Mouse (Mus musculus): ENCODE results near the gene Cfap61.

Gene Cfap61

DNA sequence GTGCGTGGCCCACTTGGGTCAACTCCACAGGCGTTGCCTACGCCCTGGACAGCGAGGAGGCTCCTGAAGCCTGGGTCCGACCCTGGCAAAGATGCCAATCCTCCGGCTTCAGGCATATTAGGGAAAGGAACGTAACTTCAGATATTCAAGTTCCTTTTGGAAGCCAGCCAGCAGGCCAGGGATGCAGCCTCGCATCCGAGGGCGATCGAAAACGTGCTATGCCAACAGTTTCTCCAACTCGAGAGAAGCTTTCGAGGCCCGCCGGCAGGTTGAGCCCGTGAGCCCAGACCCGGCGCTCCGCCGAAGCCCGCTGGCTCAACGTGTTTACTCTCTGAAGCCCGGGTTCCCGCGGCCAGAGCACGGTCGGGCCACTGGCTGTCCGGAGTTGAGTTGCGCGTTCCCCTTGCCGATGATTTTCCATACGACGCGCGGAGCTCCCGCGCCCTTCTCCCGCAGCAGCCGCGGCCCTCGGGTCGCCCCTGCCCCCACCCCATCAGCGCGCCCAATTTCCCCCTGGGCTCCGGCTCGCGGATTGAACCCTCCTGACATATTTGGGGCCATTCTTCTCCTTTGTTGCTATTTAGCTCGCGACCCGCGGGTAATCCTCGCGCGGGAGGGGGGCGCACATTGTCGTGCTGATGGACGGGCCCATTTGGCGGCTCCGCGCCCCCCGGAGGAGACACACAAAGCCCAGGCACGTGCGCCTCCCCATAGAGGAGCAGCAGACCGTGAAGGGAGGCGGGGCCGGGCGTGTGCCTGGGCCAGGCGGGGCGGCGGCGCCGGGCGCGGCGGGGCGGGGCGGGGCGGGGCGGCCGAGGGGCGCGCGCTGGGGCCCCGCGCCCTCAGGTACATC is 286.7 kb downstream of the Cfap61 start, which contains the start of gene Insm1:
Insm1 (plus strand) TSS at position 846 of the 853 bp plus-strand sequence.
- DNase-seq (ENCODE audit: low spot score in 2 of 2): peak; percentile 33 to 45

DNA sequence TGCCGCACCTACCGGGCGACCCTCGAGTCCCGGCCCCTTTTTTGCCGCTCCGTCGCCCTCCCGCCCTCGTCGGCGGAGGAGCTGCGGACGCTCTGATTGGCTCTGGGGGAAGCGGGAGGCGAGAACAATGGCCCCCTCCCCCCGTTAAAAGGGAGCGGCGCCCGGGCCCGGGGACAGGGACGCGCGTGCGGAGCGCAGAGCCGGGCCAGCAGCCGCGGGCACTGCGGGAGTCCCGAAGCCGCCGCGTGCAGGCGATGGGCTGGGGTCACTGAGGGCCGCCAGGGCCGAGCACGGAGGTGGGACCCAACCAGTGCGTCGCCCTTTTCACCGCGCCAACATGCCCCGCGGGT is 287.3 kb downstream of the Cfap61 start:
- DNase-seq (ENCODE audit: low spot score in 2 of 2): peak; percentile 44 to 68

DNA sequence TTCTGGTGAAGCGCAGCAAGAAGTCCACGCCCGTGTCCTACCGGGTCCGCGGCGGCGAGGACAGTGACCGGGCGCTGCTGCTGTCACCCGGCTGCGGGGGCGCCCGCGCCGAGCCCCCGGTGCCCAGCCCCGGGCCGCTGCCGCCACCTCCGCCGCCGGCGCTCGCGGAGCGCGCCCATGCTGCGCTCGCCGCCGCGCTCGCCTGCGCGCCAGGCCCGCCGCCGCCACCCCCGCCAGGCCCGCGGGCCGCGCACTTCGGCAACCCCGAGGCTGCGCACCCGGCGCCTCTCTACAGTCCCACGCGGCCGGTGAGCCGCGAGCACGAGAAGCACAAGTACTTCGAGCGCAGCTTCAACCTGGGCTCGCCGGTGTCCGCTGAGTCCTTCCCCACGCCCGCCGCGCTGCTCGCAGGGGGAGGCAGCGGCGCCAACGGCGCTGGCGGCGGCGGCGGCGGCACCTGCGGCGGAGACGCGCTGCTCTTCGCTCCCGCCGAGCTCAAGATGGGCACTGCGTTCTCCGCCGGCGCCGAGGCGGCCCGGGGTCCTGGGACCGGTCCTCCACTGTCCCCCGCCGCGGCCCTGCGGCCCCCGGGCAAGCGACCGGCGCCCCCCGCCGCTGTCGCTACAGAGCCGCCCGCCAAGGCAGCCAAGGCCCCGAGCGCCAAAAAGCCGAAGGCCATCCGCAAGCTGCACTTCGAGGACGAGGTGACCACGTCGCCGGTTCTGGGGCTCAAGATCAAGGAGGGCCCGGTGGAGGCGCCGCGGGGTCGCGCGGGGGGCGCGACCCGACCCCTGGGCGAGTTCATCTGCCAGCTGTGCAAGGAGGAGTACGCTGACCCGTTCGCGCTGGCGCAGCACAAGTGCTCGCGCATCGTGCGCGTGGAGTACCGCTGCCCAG is 287.9 kb downstream of the Cfap61 start:
- DNase-seq (ENCODE audit: low spot score in 2 of 2): peak in 1 of 2 experiments; percentile 23

DNA sequence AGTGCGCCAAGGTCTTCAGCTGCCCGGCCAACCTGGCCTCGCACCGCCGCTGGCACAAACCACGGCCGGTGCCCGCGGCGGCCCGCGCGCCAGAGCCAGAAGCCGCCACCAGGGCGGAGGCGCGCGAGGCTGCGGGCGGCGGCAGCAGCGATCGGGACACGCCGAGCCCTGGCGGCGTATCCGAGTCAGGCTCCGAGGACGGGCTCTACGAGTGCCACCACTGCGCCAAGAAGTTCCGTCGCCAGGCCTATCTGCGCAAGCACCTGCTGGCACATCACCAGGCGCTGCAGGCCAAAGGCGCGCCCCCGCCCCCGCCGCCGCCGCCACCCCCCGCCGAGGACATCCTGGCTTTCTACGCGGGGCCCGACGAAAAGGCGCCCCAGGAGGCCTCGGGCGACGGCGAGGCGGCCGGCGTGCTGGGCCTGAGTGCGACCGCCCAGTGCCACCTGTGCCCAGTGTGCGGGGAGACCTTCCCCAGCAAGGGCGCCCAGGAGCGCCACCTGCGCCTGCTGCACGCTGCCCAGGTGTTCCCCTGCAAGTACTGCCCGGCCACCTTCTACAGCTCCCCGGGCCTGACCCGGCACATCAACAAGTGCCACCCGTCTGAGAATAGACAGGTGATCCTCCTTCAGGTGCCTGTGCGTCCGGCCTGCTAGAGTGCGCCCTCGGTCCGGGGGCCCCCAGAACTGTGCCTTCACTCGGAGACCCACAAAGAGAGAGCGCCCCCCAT is 288.8 kb downstream of the Cfap61 start:
- peak in 1 of 2 experiments; percentile 17 for DNase-seq (ENCODE audit: low spot score in 2 of 2)

DNA sequence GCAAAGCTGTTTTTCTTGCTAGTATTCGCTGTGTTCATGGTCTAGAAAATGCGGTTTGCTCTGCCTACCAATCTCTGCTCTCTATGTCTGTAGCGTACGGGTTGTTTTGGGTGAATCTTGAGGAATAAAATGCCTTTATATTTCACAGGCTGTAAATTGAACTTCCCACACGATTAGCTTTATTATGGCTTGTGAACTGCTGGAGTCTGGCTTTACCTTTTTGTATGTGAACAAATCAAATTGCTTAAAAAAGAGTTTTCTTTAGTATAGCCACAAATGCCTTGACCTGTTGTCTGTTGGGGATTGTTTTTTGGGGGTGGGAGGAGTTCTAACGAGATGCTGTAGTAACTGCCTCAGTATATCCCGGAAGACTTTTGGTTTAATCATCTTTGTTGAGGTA is 289.6 kb downstream of the Cfap61 start:
- DNase-seq (ENCODE audit: low spot score in 2 of 2): no peak

DNA sequence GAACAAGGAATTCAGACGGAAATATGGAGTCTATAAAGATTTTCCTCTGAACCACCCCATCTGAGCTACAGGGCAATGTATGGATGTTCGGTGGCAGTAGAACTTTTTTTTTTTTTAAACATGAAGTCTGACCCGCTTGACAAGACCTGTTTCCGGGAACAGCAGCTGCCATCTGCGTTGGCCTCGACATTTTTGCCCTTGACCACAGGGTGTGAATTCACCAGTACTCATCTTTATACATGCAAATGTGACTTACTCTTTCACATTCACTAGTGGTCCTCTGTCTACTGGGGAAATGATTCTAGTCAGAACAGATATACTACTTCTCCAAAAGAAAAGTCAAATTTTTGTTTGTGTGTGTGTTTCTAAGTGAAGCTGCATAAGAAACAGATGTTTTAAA is 291.2 kb downstream of the Cfap61 start:
- no peak for DNase-seq (ENCODE audit: low spot score in 2 of 2)

DNA sequence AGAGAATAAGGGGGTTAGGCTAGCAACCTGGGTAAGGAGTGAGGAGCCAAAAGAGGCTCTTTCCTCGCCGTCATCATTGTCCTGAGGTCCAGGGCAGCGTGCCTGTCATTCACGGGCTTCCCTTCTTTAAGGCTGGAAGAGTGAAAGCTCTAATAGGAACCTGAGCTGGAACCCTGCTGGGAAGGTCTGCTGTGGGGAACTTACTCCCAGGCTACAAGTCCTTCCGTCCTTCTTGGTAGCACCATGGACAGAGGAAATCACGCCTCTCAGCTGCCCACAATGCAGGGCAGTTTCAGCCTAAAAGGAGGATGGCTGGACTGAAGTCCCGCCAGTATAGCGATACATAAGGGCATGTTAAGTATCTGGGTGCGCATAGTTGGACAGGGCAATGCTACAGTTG is 291.9 kb downstream of the Cfap61 start:
- DNase-seq (ENCODE audit: low spot score in 2 of 2): no peak

DNA sequence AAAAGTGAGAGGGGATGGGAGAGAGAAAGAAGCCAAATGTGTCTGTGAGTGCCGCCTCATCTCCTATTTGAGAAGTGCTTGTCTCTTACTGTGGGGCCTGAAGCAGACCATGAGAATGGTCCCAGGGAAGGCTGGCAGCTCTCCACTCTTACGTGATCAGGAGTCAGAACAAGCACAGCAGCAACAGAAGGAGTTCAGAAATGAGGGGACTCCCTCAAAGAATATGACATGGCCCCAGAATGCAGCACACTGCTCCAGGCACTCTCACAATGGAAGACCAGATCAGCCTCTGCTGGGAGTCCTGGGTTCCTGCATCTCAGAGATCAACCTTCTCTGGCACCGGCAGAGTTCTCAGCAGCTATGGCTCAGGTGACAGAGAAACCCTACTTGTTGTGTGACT is 293.1 kb downstream of the Cfap61 start:
- no peak for DNase-seq (ENCODE audit: low spot score in 2 of 2)

DNA sequence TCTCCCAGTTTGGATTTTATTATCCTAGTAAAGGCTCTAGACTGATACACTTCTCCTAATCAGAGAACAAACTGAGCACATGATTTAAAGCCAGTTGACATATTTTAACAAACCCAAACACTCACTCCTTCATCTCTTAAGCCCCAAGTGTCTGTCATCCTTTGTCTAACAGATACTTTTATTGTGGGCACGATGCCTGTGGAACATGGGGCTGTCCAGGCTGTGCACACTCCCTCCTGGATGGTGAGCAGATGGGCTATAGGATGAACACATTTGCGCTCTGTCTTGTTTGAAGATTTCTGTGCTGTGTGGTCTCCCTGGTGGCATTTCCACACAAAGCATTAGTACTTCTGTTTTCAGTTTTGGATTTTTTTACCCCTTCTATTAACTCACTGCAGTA is 293.9 kb downstream of the Cfap61 start:
- no peak for DNase-seq (ENCODE audit: low spot score in 2 of 2)

DNA sequence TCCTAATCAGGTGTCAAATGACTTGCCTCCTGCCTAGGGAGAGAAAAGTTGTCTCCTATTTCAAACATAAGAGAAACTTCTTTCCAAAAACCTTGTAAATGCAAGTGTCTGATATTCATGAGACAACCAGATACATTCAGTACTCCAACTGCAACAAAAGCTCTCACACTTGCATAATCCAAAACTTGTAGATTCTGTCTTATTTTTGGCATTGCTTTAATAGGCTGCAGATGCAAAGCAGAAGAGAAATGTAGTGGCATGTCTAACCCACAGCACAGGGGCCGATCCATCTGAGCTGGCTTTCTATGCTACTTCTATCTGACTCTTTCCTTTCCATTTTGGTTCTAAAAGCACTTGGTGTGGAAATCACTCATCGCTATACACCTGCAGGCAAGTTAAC is 296.9 kb downstream of the Cfap61 start:
- no peak for DNase-seq (ENCODE audit: low spot score in 2 of 2)

DNA sequence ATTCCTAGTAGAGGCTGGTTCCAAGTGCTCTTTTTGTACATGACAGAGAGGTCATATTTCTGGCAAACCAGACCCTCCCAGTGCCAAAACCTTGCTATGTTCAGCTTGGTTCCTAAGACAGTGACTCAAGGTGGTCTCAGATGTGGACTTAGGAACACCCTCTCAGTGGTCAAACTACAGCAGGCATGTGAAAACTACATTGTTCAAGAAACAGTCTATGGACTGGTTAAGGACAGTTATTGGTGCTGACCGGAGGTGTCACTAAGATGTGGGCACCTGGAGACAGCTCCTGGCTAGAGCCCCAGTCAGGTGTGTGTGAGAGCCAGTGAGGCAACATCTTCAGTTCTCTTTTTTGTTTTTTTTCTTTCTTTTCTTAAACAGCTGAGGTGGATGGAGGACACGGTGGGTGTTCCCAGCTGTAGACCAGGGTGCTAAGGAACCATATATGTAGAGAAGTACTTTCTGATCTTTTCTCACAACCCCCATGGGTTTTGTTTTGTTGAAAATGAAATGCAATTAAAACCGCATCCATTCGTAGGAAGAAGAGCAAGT is 304.7 kb downstream of the Cfap61 start:
- no peak for DNase-seq (ENCODE audit: low spot score in 2 of 2)

DNA sequence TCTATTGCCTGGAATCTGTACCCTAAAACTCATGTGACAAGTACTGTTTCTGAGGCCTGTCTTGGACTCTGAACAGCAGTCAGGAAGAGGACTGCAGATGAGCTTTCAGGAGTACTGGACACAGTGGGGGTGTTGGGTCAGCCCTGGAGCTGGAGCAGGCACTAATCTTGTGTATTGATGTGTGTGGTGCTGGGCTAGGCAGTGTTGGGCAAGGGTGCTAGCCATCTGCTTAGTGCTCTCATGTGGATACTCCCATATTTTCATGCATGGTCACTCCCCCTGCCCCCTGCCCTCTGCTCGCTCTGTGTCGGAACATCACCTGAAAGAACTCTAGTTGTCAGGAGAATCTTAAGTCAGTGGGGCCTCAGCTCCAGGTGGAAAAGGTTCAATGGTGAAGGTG is 309.5 kb downstream of the Cfap61 start:
- DNase-seq (ENCODE audit: low spot score in 2 of 2): no peak

DNA sequence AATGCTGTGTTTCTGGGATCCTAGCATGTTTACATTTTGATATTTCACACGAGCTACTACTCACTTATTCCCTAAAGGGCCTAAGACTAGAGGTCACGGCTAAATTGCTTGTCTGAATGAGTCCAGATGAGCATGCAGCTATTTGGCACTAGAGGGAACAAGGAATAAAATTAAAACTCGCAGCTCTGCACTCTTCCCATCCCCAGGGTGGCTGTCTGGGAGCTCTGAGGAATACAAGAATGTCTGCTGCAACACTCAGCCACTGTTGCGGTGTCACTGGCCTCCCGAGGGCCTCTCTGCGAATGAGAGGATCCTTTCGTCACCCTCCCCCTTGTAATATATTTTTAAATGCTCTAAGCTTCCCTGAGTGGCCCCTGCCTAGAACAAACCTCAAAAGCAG is 310.8 kb downstream of the Cfap61 start:
- no peak for DNase-seq (ENCODE audit: low spot score in 2 of 2)

DNA sequence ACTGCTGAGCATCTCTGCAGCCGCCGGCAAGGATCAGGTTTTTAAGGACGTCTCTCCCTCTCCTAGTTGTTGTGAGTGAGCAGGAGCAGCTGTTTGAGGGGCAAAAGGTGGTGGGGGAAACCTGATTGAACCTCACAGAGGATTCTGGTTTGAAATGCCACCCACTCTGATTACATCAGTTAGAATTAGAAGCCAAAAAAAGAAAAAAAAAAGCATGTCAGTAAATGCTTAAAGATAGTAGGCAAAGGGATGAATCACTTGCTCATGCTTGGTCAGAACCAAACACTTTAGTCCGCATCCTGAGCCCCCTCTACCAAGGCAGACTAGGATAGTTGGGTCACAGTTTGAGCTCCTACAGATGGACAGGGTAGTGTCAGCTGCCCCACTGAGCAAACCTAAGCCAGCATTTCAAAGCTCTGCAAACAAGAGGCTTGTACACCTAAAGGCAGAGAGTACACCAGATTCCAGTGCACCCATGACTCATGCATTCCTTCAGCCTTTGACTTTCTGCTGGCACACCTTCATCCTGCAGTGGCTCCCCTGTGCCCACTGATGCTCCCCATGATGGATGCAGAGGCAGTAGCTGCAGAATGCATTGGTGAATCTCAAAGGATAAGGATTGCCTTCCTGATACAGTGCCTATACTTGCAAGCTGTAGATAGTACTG is 312.0 kb downstream of the Cfap61 start:
- no peak for DNase-seq (ENCODE audit: low spot score in 2 of 2)

DNA sequence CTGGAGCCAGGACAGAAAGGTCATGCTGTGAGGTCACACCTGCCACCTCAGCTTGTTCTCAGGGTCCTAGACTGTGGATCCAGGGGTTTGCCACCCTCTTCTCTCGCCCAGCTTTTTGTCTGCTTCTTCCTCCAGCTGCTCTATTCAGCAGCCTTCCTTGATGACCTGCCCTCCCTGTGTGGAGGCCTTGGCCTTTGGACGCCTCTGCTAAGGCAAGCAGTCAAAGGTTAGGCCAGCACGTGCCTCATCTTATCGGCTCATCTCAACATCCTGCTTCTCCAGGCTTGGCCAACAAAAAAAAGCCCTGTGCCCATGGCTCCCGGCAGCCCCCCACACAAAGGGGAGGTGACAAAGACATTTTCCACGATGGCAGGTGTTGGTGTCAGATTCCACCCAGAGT is 313.0 kb downstream of the Cfap61 start:
- DNase-seq (ENCODE audit: low spot score in 2 of 2): no peak

DNA sequence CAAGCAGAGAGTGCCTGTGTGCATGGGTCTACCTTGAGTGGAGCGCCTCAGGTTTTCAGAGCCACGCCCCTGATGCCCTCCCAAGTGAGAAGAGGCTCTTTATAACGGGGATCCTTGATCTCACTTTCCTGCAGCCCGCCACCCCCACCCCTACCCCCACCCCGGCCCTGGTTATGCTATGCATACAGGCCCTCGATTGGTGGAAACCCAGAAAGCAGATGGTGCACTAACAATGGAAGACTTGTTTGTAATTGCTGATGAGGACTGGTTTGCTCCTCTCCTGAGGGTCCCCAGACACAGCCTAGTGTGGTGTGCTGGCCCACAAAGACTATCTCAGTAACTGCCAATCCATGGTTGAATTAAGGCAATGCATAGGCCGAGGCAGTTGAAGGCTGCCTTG is 314.4 kb downstream of the Cfap61 start:
- no peak for DNase-seq (ENCODE audit: low spot score in 2 of 2)

DNA sequence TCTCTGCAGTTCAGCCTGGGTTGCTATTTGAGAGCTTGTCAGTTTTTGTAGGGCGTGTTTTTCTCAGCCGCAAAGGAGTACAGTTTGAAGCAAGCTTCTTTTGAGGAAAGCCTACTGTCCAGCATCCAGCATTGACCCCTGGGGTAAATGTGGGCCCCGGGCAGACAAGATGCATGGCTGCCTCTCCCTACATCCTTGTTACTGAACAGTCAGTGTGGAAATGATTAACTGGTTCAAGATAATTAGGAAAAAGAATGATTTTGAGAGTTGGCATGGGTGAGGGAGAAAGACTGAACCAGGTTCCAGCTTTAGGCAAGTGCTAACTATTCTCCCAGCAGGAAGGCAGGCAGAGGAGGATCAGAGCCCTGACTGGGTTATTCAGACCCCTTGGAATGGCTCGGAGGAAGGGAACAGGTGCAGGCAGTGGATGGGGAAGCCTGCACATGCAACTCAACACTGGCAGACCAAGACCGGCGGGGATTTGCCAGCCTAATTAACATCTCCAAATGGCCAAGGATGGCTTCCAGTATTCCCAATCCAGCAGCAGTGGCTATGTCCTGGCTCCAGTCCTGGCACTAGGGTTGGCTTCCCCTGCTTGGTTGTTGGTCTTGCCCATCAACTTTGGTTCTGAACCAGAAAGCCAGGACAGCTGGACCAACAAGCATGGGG is 315.8 kb downstream of the Cfap61 start:
- no peak for DNase-seq (ENCODE audit: low spot score in 2 of 2)

DNA sequence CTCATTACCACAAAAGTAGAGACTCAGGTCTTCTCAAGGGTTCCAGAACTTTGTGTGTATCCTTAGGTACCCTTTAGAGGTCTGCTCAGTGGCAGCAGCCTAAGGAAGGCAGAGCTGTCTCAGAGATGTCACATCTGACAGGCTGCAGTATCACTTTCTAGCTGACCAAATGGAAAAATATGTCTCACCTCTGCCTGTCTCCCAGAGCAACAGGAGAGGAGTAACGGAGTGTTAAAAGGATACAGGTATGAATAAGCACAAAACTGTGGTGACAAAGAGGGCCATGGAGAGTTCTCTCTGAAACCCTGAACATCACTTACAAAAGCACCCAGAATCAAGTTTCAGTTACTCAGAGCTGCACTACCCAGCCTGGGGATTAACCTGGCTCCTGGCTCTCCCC is 319.8 kb downstream of the Cfap61 start:
- no peak for DNase-seq (ENCODE audit: low spot score in 2 of 2)

DNA sequence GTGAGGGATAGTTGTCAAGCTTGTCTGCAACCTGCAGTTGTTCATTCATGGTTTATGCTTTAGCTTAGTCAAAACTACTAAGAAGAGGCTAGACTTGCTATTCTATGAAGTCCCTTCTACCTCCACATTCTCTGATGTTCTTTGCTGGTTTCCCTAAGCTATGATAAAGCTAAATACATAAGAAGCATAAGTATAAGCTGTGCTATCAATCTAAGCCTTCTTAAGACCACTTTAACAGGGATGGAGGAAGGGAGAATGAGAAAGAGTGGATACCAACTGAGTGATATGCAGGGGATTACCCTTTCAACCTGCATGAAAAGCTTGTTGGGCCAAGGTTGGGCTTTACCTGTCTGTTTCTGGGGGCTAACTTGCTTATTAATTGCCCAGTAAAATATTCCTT is 321.1 kb downstream of the Cfap61 start:
- DNase-seq (ENCODE audit: low spot score in 2 of 2): no peak

DNA sequence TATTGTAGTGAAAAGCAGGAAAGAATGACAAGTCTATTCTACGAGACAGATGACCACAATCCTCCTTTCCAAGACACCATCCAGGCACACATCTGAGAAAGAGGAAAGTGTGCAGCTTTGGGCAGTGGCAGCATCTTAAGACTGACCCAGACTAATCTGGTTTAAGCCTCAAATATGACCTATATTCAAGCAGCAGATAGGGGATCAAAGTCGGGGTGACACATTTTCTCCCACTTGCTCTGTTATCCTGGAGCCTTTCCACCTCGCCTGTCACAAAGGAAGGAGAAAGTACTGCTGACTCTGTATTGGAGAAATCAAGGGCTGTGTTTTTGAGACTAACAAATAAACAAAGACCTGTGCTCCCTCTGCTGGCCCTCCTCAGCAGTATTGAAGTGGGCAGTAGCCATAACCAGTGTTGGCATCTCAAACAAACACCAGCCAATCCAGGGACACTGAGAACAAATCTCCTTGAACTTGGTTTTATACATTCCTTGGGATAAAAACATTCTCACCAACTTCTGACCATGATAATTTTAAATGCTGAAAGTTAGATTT is 321.8 kb downstream of the Cfap61 start:
- DNase-seq (ENCODE audit: low spot score in 2 of 2): no peak

DNA sequence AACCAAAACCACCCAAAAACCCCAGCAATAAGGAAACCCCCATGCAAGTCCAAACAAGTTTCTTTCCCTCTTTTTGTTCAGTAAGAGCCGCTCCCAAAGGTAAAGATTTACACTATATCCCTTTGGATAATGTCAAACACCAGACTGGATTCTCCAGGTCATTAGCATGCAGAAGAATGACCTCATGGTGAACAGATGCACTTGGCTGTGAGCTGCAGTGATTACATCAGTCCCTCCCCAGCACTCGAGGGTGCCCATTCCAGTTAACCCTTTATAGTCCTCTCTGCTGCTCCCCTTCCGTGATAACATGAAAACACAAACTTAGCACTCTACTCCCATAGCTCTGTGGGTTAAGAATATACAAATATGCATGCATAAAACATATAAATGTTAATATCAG is 322.5 kb downstream of the Cfap61 start:
- no peak for DNase-seq (ENCODE audit: low spot score in 2 of 2)

All from frontal cortex, postnatal 14 days (tissue).